Mouse (Mus musculus) Patski (cell line): ENCODE data around the gene Akap12. TPM values are rescaled to one million over a fixed set of nuclear protein-coding genes. Genes with fewer than 3 reads are reported as not detected.
A peak's percentile ranks its signal among the peaks of the same experiment; 100 is the strongest.

ENCODE experiments used
- ATAC-seq: fragments of 100-300 bp; one replicate; pipeline ENCODE4 v1.8.0; 2021
- CTCF ChIA-PET: fragments of 350-600 bp; sonication (Branson Sonifier 250); formaldehyde crosslinking; loops from one replicate; lab custom pipeline; 2022; ENCODE audit warnings: inconsistent platforms; lab: Charles Lee
- POLR2A ChIA-PET: fragments of 350-600 bp; sonication (Branson Sonifier 250); formaldehyde crosslinking; loops from one replicate; lab custom pipeline; 2022; ENCODE audit warnings: antibody characterized with exemption, inconsistent platforms; lab: Charles Lee
- DNase-seq: peaks from one replicate; pipeline ENCODE4 v3.0.0-alpha.2; 2011; ENCODE audit warnings: low read depth, low spot score
- H3K27me3 ChIP-seq: fragments of 371-371 bp; one replicate; pipeline ENCODE4 v1.5.1; 2021
- CTCF ChIP-seq: fragments of 100-300 bp; IDR thresholded peaks from one replicate; pipeline ENCODE4 v1.5.1; 2021
- in situ Hi-C: fragments of 300-500 bp; cut with MboI; formaldehyde crosslinking; loops from 3 replicates; pipeline ENCODE4 v1.11.1; 2018; ENCODE audit warnings: low pct_unique_long_range_greater_than_20kb, mixed read lengths
- polyA plus RNA-seq: library from polyadenylated mRNA; unstranded; gene quantifications from one replicate; pipeline ENCODE4 v1.2.3, GENCODE M21; 2021

The Akap12 gene
- polyA plus RNA-seq, 1 experiment from 2014 or later = 367 TPM

DNA sequence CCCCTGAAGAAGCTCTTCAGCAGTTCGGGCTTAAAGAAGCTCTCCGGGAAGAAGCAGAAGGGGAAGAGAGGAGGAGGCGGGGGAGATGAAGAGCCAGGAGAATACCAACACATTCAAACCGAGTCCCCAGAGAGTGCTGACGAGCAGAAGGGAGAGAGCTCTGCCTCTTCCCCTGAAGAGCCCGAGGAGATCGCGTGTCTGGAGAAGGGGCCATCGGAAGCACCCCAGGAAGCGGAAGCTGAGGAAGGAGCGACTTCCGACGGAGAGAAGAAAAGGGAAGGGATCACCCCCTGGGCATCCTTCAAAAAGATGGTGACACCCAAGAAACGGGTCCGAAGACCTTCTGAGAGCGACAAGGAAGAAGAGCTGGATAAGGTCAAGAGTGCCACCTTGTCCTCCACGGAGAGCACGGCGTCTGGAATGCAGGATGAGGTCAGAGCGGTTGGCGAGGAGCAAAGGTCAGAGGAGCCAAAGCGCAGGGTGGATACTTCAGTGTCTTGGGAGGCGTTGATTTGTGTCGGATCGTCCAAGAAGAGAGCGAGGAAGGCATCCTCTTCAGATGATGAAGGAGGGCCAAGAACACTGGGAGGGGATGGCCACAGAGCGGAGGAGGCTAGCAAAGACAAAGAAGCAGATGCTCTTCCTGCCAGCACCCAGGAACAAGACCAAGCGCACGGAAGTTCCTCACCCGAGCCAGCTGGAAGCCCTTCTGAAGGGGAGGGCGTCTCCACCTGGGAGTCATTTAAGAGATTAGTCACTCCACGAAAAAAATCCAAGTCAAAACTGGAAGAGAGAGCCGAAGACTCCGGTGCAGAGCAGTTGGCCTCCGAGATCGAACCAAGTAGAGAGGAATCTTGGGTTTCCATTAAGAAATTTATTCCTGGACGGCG, 88.4 kb downstream of the Akap12 start:
- H3K27me3 ChIP-seq = no peaks in the 10 kb centered on the region
- ATAC-seq (no peak), DNase-seq (no peak)
- no peak for TF ChIP-seq CTCF
- ChIA-PET CTCF (interaction anchor here (0.9 kb wide), 1 partner anchor 17 kb away, joined by 4 read pairs; no protein-coding TSS in a partner anchor), POLR2A (interaction anchor here (1.5 kb wide), 1 partner anchor 22 kb away, joined by 3 read pairs; no protein-coding TSS in a partner anchor)
- in situ Hi-C loops = no loop called here

DNA sequence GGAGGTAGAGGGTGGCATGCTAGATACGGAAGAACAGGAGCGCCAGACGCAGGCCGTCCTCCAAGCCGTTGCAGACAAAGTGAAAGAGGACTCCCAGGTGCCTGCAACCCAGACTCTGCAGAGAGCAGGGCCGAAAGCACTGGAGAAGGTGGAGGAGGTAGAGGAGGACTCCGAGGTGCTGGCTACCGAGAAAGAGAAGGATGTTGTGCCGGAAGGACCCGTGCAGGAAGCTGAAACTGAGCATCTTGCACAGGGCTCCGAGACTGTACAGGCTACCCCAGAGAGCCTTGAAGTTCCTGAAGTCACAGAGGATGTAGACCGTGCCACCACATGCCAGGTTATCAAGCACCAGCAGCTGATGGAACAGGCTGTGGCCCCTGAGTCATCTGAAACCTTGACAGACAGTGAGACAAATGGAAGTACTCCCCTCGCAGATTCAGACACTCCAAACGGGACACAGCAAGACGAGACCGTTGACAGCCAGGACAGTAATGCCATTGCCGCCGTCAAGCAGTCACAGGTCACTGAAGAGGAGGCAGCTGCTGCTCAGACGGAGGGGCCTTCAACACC, 89.8 kb downstream of the Akap12 start:
- in situ Hi-C loops = no loop called here
- ATAC-seq (no peak), DNase-seq (no peak)
- TF ChIP-seq CTCF = no peak
- H3K27me3 ChIP-seq = no peaks in the 10 kb centered on the region
- ChIA-PET CTCF (no interaction called here), POLR2A (no interaction called here)

DNA sequence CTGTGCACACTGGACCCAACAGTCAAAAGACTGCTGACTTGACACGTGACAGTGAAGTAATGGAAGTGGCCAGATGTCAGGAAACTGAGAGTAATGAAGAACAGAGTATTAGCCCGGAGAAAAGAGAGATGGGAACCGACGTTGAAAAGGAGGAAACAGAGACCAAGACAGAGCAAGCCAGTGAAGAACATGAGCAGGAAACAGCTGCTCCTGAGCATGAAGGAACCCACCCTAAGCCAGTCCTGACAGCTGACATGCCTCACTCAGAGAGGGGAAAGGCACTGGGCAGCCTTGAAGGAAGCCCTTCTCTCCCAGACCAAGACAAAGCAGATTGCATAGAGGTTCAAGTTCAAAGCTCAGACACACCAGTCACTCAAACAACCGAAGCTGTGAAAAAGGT, 90.5 kb downstream of the Akap12 start:
- ChIA-PET CTCF (interaction anchor here (1.5 kb wide), 1 partner anchor 15 kb away, joined by 3 read pairs; no protein-coding TSS in a partner anchor), POLR2A (no interaction called here)
- no peak for TF ChIP-seq CTCF
- in situ Hi-C loops = no loop called here
- DNase-seq (no peak), ATAC-seq (no peak)
- no peaks in the 10 kb centered on the region for H3K27me3 ChIP-seq

DNA sequence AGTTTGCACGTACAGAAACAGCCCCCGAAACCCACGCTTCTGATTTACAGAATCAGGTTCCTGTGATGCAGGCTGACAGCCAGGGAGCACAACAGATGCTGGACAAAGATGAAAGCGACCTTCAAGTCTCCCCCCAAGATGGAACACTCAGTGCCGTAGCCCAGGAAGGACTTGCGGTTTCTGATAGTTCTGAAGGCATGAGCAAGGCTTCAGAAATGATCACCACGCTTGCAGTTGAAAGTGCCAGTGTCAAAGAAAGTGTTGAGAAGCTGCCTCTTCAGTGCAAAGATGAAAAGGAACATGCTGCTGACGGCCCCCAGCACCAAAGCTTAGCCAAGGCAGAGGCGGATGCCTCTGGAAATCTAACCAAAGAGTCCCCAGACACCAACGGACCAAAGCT, 91.3 kb downstream of the Akap12 start:
- no peak for TF ChIP-seq CTCF
- ATAC-seq (no peak), DNase-seq (no peak)
- no peaks in the 10 kb centered on the region for H3K27me3 ChIP-seq
- ChIA-PET CTCF (interaction anchor here (1.5 kb wide), 1 partner anchor 14 kb away, joined by 3 read pairs; no protein-coding TSS in a partner anchor), POLR2A (no interaction called here)
- in situ Hi-C loops = no loop called here

DNA sequence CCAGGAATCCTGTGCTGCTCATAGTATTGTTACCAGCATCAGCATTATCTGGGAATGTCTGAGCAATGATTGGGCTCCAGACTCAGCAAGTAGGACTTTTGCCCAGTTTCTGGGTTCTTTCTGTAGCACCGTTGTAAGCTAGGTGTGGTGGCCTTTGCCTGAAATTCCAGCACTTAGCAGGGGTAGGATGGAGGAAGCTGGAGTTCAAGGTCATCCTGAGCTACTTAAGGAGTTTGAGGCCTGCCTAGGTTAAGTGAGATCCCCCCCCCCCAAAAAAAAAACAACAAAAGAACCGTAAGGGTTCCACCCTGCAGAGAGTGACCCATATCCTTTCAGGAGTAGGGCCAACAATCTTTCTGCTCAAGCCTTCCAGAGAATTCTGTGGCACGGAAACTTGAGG, 98.4 kb downstream of the Akap12 start:
- no peak for DNase-seq
- ChIA-PET CTCF (no interaction called here), POLR2A (interaction anchor here (0.7 kb wide), 2 partner anchors 28 to 861 kb away, joined by 3 read pairs; no protein-coding TSS in a partner anchor)
- TF ChIP-seq CTCF = no peak
- no peaks in the 10 kb centered on the region for H3K27me3 ChIP-seq
- in situ Hi-C loops = no loop called here
- ATAC-seq = no peak

DNA sequence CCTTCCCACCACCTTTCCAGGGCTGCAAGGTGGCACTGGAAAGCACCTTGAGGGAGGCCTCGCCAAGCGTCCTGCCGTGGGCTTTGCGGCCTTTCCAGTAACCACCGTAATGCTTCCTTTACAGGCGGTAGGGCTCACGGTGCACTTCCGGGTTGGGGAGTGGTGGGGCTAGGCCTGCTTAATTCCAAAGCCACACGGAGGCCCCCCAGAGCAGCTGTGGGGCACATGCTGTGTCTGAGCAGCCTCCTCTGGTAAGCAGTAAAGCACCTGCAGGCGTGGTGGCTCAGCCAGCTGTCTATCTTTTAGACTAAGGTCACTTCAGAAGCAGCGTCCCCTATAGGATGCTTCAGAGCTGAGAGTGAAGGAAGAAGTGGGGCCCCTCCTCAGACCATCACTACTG, 103.9 kb downstream of the Akap12 start:
- CTCF ChIA-PET = interaction anchor here (1.5 kb wide), 1 partner anchor 333 kb away, joined by 3 read pairs; no protein-coding TSS in a partner anchor
- ATAC-seq (no peak), DNase-seq (no peak)
- no peaks in the 10 kb centered on the region for H3K27me3 ChIP-seq
- in situ Hi-C loops = no loop called here
- no peak for TF ChIP-seq CTCF
- POLR2A ChIA-PET = interaction anchor here (1.7 kb wide), 1 partner anchor 13 kb away, joined by 4 read pairs; no protein-coding TSS in a partner anchor

DNA sequence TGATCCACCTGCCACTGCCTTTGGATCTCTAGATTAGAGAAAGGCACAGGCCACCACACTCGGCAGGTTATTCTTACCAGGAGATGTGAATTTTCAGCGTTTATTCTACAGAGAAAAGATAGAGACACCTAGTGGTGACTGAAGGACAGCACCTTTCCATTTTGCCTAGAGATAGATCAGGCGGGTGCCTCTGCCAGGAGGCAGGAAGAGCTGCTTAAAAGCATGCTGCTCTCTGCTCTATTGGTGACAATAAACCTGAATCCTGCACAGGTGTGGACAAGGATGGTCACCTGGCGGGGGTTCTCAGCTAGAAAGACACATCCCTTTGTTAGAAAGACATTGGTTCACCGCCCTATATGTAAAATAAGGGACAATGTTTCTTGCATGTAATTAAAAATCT, 105.8 kb downstream of the Akap12 start:
- DNase-seq = no peak
- peak; percentile 72 for TF ChIP-seq CTCF
- H3K27me3 ChIP-seq = no peaks in the 10 kb centered on the region
- CTCF ChIA-PET = interaction anchor here (0.7 to 2.3 kb wide), 7 partner anchors 8 to 375 kb away, joined by 3 to 8 read pairs (median 5); no protein-coding TSS in a partner anchor
- peak; percentile 26 for ATAC-seq
- in situ Hi-C loops = no loop called here
- POLR2A ChIA-PET = no interaction called here

DNA sequence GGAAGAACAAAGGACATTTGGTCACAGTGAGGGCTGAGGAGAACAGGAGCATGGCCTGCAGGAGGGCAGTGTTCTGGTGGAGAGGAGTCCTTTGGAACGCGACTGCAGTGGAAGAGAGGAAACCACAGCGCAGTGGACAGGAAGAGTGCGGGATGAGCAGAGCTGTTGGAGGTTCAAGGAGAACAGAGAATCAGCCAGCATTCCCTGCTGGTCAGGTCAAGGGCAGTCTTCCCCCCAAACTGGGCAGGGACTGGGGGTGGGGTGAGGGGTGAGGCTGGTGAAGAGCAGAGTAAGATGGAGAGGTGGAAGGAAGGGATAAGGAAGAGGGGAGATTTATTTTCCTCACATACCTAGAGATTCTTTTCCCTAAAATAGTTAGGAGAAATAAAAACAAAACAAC, 107.4 kb downstream of the Akap12 start:
- ATAC-seq = no peak
- CTCF ChIA-PET = no interaction called here
- TF ChIP-seq CTCF = no peak
- in situ Hi-C loops = no loop called here
- POLR2A ChIA-PET = no interaction called here
- DNase-seq = no peak
- H3K27me3 ChIP-seq = no peaks in the 10 kb centered on the region

DNA sequence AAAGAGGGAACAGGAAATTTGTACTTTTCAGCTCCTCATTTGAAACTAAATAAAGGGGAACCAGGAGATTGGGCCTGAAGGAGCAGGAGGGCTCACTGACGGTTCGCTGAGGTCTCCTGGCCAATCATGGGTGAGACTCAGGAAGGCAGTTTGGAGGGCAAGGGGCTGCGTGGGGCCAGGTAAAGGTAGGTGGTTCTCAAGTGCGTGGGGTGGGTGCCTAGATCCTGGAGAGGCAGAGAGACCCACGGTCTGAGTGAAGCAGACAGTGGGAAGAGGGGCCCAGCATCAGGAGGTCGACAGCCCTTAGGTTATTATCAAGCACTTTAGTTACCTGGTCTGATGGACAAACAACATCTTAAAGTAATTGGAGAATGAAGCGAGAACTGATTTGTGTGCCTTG, 108.1 kb downstream of the Akap12 start:
- TF ChIP-seq CTCF = no peak
- DNase-seq (no peak), ATAC-seq (no peak)
- ChIA-PET POLR2A (no interaction called here), CTCF (no interaction called here)
- no peaks in the 10 kb centered on the region for H3K27me3 ChIP-seq
- in situ Hi-C loops = no loop called here

DNA sequence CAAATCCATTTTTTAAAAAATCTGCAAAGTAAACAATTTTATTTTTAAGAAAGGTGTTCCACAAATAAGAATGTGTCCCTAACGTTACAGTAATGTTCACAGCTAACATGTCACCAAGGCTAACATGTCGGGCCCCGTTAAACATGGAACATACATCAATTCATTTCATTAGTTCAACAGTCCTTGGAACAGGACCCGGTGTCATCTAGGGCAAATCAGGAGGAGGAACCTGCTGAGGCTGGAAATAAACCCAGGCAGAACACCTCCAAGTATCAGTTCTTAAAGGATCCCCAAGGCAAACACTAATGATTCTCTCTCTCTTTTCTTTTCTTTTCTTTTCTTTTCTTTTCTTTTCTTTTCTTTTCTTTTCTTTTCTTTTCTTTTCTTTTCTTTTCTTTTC, 108.6 kb downstream of the Akap12 start:
- POLR2A ChIA-PET = interaction anchor here (0.6 kb wide), 1 partner anchor 781 kb away, joined by 4 read pairs; no protein-coding TSS in a partner anchor

More for the DNA sequence above, 108.6 kb downstream of the Akap12 start:
- ATAC-seq = no peak
- no peak for DNase-seq
- CTCF ChIA-PET = no interaction called here
- TF ChIP-seq CTCF = no peak
- in situ Hi-C loops = loop anchor here (25.0 kb wide), 1 partner anchor 1438 kb away; the partner anchor contains the start of genes Fbxo5 and Mtrf1l
- no peaks in the 10 kb centered on the region for H3K27me3 ChIP-seq
